Mouse (Mus musculus) heart, postnatal 0 days (tissue): ENCODE data around the gene Pigv. TPM values are rescaled to one million over a fixed set of nuclear protein-coding genes. Genes with fewer than 3 reads are reported as not detected.
"Not testable (repeated sequence)": the region's sequence is repeated elsewhere in the genome, so short reads cannot be mapped to it uniquely, and the experiment has no call there.

Experiments used
- ATAC-seq: fragments of 200-750 bp; cut with Nextera tagmentation; 2 replicates; pipeline ENCODE4 v1.8.0; 2017; ENCODE audit warnings: low read depth, moderate number of reproducible peaks, moderate library complexity; ENCODE audit not compliant: insufficient read depth
- DNase-seq: peaks from one replicate; pipeline ENCODE4 v3.0.0-alpha.2; 2016; ENCODE audit warnings: low spot score
- H3K27ac ChIP-seq: fragments of 300-500 bp; sonication (generic); 2 replicates; pipeline ENCODE4 v1.5.1; 2014; ENCODE audit warnings: low read depth, mild to moderate bottlenecking
- H3K27me3 ChIP-seq: fragments of 300-500 bp; sonication (generic); 2 replicates; pipeline ENCODE4 v1.6.1; 2014; ENCODE audit warnings: low read length, mixed read lengths; ENCODE audit not compliant: control insufficient read depth, insufficient read depth
- H3K36me3 ChIP-seq: fragments of 300-500 bp; sonication (generic); replicated peaks from 2 replicates; pipeline ENCODE4 v1.6.1; 2014; ENCODE audit warnings: low read length, mixed read lengths; ENCODE audit not compliant: control insufficient read depth, insufficient read depth
- H3K4me1 ChIP-seq: fragments of 300-500 bp; sonication (generic); 2 replicates; pipeline ENCODE4 v1.6.1; 2014; ENCODE audit warnings: antibody characterized with exemption; ENCODE audit not compliant: control insufficient read depth, insufficient read depth
- H3K4me2 ChIP-seq: fragments of 300-500 bp; sonication (generic); 2 replicates; pipeline ENCODE4 v1.6.1; 2014; ENCODE audit warnings: low read depth, mild to moderate bottlenecking, low read length, moderate library complexity
- H3K4me3 ChIP-seq: fragments of 300-500 bp; sonication (generic); 2 replicates; pipeline ENCODE4 v1.5.1; 2014; ENCODE audit warnings: low read depth, low read length
- H3K9ac ChIP-seq: fragments of 300-500 bp; sonication (generic); replicated peaks from 2 replicates; pipeline ENCODE4 v1.6.1; 2014; ENCODE audit warnings: low read depth, low read length, mixed read lengths
- H3K9me3 ChIP-seq: fragments of 300-500 bp; sonication (generic); replicated peaks from 2 replicates; pipeline ENCODE4 v1.6.1; 2016; ENCODE audit warnings: low read length; ENCODE audit not compliant: control insufficient read depth
- CTCF ChIP-seq: IDR thresholded peaks from 2 replicates; pipeline ENCODE4 v1.5.1; 2016; ENCODE audit warnings: antibody characterized with exemption, control low read depth, low read depth
- EP300 ChIP-seq: IDR thresholded peaks from 2 replicates; pipeline ENCODE4 v1.6.1; 2016; ENCODE audit warnings: antibody characterized with exemption, low read depth
- WGBS: fragments of 180-500 bp; shearing (Covaris S2); extraction: QIAGEN DNeasy Blood & Tissue Kit; methylation state at CpG from one replicate; pipeline ENCODE4 v1.1.7; 2014; 5-methylcytosine and 5-hydroxymethylcytosine counted together
- polyA plus RNA-seq: library from polyadenylated mRNA; unstranded; fragments of >200 nt; fragmentation: Nextera tagmentation; extraction: Ambion mirVana; gene quantifications from 2 replicates; pipeline ENCODE4 v1.2.1, GENCODE M21; 2015
- total RNA-seq: library from RNA; depleted of rRNA; stranded (reverse); fragments of >200 nt; gene quantifications from 2 replicates; pipeline ENCODE4 v1.2.3, GENCODE M21; 2014; ENCODE audit warnings: low replicate concordance

Gene Pigv
- total and polyA plus RNA-seq, 2 experiments from 2014 or later, result 13.5 to 13.7 TPM

DNA sequence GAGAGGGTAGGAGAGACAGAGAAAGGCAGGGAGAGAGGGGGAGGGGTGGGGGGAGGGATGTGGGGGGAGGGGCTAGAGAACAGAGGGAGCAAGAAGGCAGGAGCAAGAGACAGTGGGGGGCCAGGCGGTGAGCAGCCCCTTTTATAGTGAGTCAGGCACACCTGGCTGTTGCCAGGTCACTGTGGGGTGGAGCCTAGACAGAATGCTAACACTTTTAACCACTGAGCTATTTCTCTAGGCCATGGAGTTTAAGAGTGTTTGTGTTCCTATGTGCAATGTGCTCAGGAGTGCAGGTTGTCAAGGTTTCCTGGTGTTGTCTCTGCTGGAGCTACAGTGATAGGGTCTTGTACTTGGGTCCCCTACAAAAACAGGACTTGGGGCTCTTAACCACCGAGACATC, 13.7 kb downstream of the Pigv start:
- Histone ChIP-seq H3K4me3 (no peak overlapping the region), H3K9me3 (no peaks in the 10 kb centered on the region), H3K4me2 (no peak overlapping the region), H3K27ac (peak overlapping the region; percentile 96), H3K27me3 (no peaks in the 10 kb centered on the region), H3K4me1 (peaks cover 22% of the 10 kb centered on the region), H3K9ac (no peak overlapping the region), H3K36me3 (peaks cover 8% of the 10 kb centered on the region)
- no peak for TF ChIP-seq EP300
- no peak for TF ChIP-seq CTCF
- ATAC-seq (no peak), DNase-seq (no peak)
- WGBS, result 76% methylated on average over 2 of the region's 2 CpGs

- DNase-seq (no peak), ATAC-seq (no peak)
- no peaks in the 10 kb centered on the region for H3K9me3 ChIP-seq
- H3K4me3 ChIP-seq, result no peak overlapping the region
- no peaks in the 10 kb centered on the region for H3K27me3 ChIP-seq
- no peak overlapping the region for H3K9ac ChIP-seq
- TF ChIP-seq CTCF, result no peak
- H3K27ac ChIP-seq, result no peak overlapping the region
- WGBS, result 53% methylated on average over 5 of the region's 5 CpGs
- H3K36me3 ChIP-seq, result peaks cover 8% of the 10 kb centered on the region
- no peak overlapping the region for H3K4me2 ChIP-seq
- peaks cover 22% of the 10 kb centered on the region for H3K4me1 ChIP-seq
These were observed 14.5 kb downstream of the Pigv start for GRCm38 (mm10) chr4:133657829-133658458.

DNA sequence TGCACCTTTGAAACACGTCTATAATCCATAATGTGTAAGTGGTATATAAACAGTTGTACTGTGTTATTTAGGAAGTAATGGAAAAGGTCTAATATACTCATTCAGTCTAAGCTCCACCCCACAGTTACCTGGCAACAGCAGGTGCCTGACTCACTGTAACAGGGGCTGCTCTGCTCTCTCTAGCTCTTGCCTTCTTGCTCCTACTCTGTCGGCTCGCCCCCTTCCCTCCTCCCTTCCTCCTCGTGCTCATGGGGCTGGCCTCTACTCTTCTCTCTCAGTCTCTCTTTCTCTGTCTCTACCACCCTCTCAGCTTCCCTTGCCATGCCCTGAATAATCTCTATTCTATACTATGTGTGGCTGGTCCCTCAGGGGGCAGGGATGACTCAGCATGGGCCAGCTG, 15.4 kb downstream of the Pigv start:
- Histone ChIP-seq H3K27me3 (no peaks in the 10 kb centered on the region), H3K9ac (no peak overlapping the region), H3K4me2 (no peak overlapping the region), H3K36me3 (peaks cover 2% of the 10 kb centered on the region), H3K9me3 (no peaks in the 10 kb centered on the region), H3K4me1 (peaks cover 22% of the 10 kb centered on the region), H3K4me3 (no peak overlapping the region), H3K27ac (no peak overlapping the region)
- WGBS, result 29% methylated on average over 4 of the region's 4 CpGs
- no peak for ATAC-seq
- no peak for DNase-seq
- TF ChIP-seq EP300 (no peak), CTCF (no peak)

GRCm38 (mm10) chr4:133656294-133656693, 16.2 kb downstream of the Pigv start:
- ATAC-seq (no peak), DNase-seq (no peak)
- Histone ChIP-seq H3K4me1 (peaks cover 22% of the 10 kb centered on the region), H3K27me3 (no peaks in the 10 kb centered on the region), H3K4me2 (no peak overlapping the region), H3K9ac (no peak overlapping the region), H3K36me3 (no peaks in the 10 kb centered on the region), H3K9me3 (no peaks in the 10 kb centered on the region), H3K4me3 (no peak overlapping the region), H3K27ac (no peak overlapping the region)
- TF ChIP-seq EP300 (no peak), CTCF (no peak)
- WGBS, result 64% methylated on average over 4 of the region's 4 CpGs

- not testable (repeated sequence) for H3K27me3 ChIP-seq, H3K4me3 ChIP-seq, H3K9ac ChIP-seq, ATAC-seq, H3K4me2 ChIP-seq, H3K27ac ChIP-seq, H3K9me3 ChIP-seq, DNase-seq, H3K4me1 ChIP-seq, H3K36me3 ChIP-seq
- 90% methylated on average over 5 of the region's 5 CpGs for WGBS
These were observed 18.4 kb downstream of the Pigv start for GRCm38 (mm10) chr4:133654070-133654469.

DNA sequence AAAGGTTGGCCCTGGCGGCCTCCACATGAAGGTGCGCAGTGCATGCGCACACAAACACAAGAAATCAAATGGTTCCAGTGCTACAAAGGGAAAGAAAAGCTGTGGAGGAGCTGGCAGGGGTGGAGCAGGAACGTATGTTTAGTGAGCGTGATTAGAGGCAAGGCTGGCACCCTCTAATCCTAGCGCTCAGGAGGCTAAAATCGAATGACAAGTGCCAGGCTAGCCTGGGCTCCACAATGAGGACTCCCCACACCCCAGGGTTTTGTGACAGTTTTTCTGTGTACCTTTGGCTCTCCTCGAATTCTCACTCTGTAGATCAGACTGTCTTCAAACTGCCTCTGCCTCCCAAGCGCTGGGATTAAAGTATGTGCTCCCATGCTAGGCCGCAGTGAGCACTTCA, 19.7 kb downstream of the Pigv start:
- H3K36me3 ChIP-seq, result no peaks in the 10 kb centered on the region
- ATAC-seq (no peak), DNase-seq (no peak)
- no peaks in the 10 kb centered on the region for H3K27me3 ChIP-seq
- 80% methylated on average over 10 of the region's 10 CpGs for WGBS
- H3K9ac ChIP-seq, result no peak overlapping the region
- no peak overlapping the region for H3K4me3 ChIP-seq
- H3K4me2 ChIP-seq, result no peak overlapping the region
- H3K27ac ChIP-seq, result no peak overlapping the region
- TF ChIP-seq EP300, result no peak
- TF ChIP-seq CTCF, result no peak
- no peaks in the 10 kb centered on the region for H3K4me1 ChIP-seq
- H3K9me3 ChIP-seq, result no peaks in the 10 kb centered on the region
